Mouse (Mus musculus) ES-E14 (cell line): ENCODE results near the gene Nppb. TPM values are rescaled to one million over a fixed set of nuclear protein-coding genes. Genes with fewer than 3 reads are reported as not detected.
A peak's percentile ranks its signal among the peaks of the same experiment; 100 is the strongest.

Experiments
- DNase-seq: peaks from one replicate; pipeline ENCODE4 v3.0.0-alpha.2; 2013; ENCODE audit warnings: low read depth, low spot score
- H3K27ac ChIP-seq: 2 replicates; pipeline ENCODE4 v1.5.1; 2012; ENCODE audit warnings: low read depth, mild to moderate bottlenecking, low read length, moderate library complexity, mixed read lengths; ENCODE audit not compliant: poor library complexity, insufficient read depth, severe bottlenecking
- H3K36me3 ChIP-seq: 2 replicates; pipeline ENCODE4 v1.6.1; 2012; ENCODE audit warnings: mild to moderate bottlenecking, low read length, moderate library complexity, mixed read lengths; ENCODE audit not compliant: control insufficient read depth, poor library complexity, insufficient read depth, severe bottlenecking
- H3K4me1 ChIP-seq, 2 experiments: fragments of 150-350 bp in 1 of 2; sonication (generic) in 1 of 2; 2 replicates each; pipeline ENCODE4 v1.6.1; 2012; ENCODE audit warnings: low read length in 2 of 2, mild to moderate bottlenecking in 1 of 2, mixed read lengths in 1 of 2; ENCODE audit not compliant: control insufficient read depth in 2 of 2, insufficient read depth in 2 of 2, poor library complexity in 1 of 2
- H3K4me3 ChIP-seq, 2 experiments: fragments of 150-350 bp in 1 of 2; sonication (generic) in 1 of 2; 2 replicates each; pipeline ENCODE4 v1.5.1; 2012; ENCODE audit warnings: low read length in 2 of 2, low read depth in 1 of 2, mild to moderate bottlenecking in 1 of 2, mixed read lengths in 1 of 2; ENCODE audit not compliant: insufficient read depth in 1 of 2, poor library complexity in 1 of 2, severe bottlenecking in 1 of 2
- H3K9ac ChIP-seq: 2 replicates; pipeline ENCODE4 v1.6.1; 2012; ENCODE audit warnings: low read depth, mild to moderate bottlenecking, low read length, mixed read lengths; ENCODE audit not compliant: poor library complexity, insufficient read depth, severe bottlenecking
- H3K9me3 ChIP-seq: fragments of 150-350 bp; sonication (generic); 2 replicates; pipeline ENCODE4 v1.6.1; 2012; ENCODE audit warnings: low read depth, mild to moderate bottlenecking, low read length; ENCODE audit not compliant: control insufficient read depth, insufficient read depth
- CHD2 ChIP-seq: IDR thresholded peaks from 2 replicates; pipeline ENCODE4 v1.6.1; 2014; ENCODE audit warnings: mild to moderate bottlenecking, low read depth, low read length, inconsistent platforms
- HCFC1 ChIP-seq: IDR thresholded peaks from 2 replicates; pipeline ENCODE4 v1.6.1; 2012; ENCODE audit warnings: low read length, inconsistent platforms, borderline replicate concordance; ENCODE audit not compliant: insufficient read depth
- MAFK ChIP-seq: IDR thresholded peaks from 2 replicates; pipeline ENCODE4 v1.6.1; 2014; ENCODE audit warnings: mild to moderate bottlenecking, low read depth, low read length, inconsistent platforms; ENCODE audit not compliant: insufficient read depth
- ZC3H11A ChIP-seq: IDR thresholded peaks from 2 replicates; pipeline ENCODE4 v1.6.1; 2012; ENCODE audit warnings: low read depth, mild to moderate bottlenecking, inconsistent platforms, low read length, borderline replicate concordance
- ZNF384 ChIP-seq: IDR thresholded peaks from 2 replicates; pipeline ENCODE4 v1.6.1; 2012; ENCODE audit warnings: low read depth, low read length, inconsistent platforms
- in situ Hi-C, 2 experiments: fragments of 600-800 bp; cut with MboI; formaldehyde crosslinking; loops; one replicate each; pipeline ENCODE4 v1.15.1; 2025; ENCODE audit warnings: low sequenced_read_pairs in 2 of 2, inconsistent platforms in 1 of 2; ENCODE audit not compliant: unreplicated experiment in 2 of 2
- total RNA-seq: library from RNA; depleted of rRNA; stranded (reverse); fragments of 300-350 nt; gene quantifications from 2 replicates; pipeline ENCODE4 v1.2.3, GENCODE M21; 2012; rRNA removed

Nppb gene
- total RNA-seq, 1 experiment: 3.8 TPM

GRCm38 (mm10) chr4:148035440-148035839 is 49.9 kb downstream of the Nppb start:
- H3K4me1 ChIP-seq: peaks cover 12 to 17% of the 10 kb centered on the region in 2 experiments; a peak in 3 of 4 replicates
- no peak overlapping the region for H3K4me3 ChIP-seq
- DNase-seq: no peak
- peaks cover 8% of the 10 kb centered on the region; the same call in 1 of the 2 replicates for H3K36me3 ChIP-seq
- H3K9me3 ChIP-seq: no peaks in the 10 kb centered on the region
- H3K27ac ChIP-seq: peak overlapping the region; percentile 30; the same call in 1 of the 2 replicates
- H3K9ac ChIP-seq: no peak overlapping the region
- in situ Hi-C loops: no loop called here
- TF ChIP-seq HCFC1: no peak
- TF ChIP-seq ZNF384: no peak
- no peak for TF ChIP-seq ZC3H11A
- no peak for TF ChIP-seq CHD2
- no peak for TF ChIP-seq MAFK

Other genes starting within 250 kb of the Nppb start
- gene Zfp984, start 176.0 kb upstream of the Nppb start, total RNA-seq: 40.9 and 42.6 TPM in 2 replicates
- 3.6 and 4.9 TPM in 2 replicates for gene Zfp933, start 137.4 kb upstream of the Nppb start, total RNA-seq
- 6.3 and 27.9 TPM in 2 replicates for gene Miip, start 117.0 kb upstream of the Nppb start, total RNA-seq
- gene Fv1, start 116.8 kb upstream of the Nppb start, total RNA-seq: 1.4 and 1.6 TPM in 2 replicates
- 12.4 and 18.6 TPM in 2 replicates for gene Mfn2, start 81.1 kb upstream of the Nppb start, total RNA-seq
- gene Plod1, start 49.0 kb upstream of the Nppb start, total RNA-seq: 26.2 and 50.0 TPM in 2 replicates
- 73.5 and 115 TPM in 2 replicates for gene 2510039O18Rik, start 44.9 kb upstream of the Nppb start, total RNA-seq
- gene Nppa, start 14.9 kb downstream of the Nppb start, total RNA-seq: 0.37 TPM in 1 of 2 replicates, not detected in the other
- gene Clcn6, start 53.0 kb downstream of the Nppb start, total RNA-seq: 32.5 and 49.1 TPM in 2 replicates
- gene Mthfr, start 53.3 kb downstream of the Nppb start, total RNA-seq: 34.0 and 51.7 TPM in 2 replicates
- 122 and 158 TPM in 2 replicates for gene Agtrap, start 102.2 kb downstream of the Nppb start, total RNA-seq
- 34.0 and 54.5 TPM in 2 replicates for gene Mad2l2, start 144.6 kb downstream of the Nppb start, total RNA-seq
- gene Draxin, start 144.9 kb downstream of the Nppb start, total RNA-seq: 0.76 and 1.3 TPM in 2 replicates
- gene Fbxo6, start 166.4 kb downstream of the Nppb start, total RNA-seq: 43.8 and 49.4 TPM in 2 replicates
- 5.1 and 11.0 TPM in 2 replicates for gene Fbxo44, start 174.7 kb downstream of the Nppb start, total RNA-seq
- 16.5 and 23.7 TPM in 2 replicates for gene Fbxo2, start 174.8 kb downstream of the Nppb start, total RNA-seq